Mouse (Mus musculus) MEL (cell line): ENCODE measurements around the gene Podnl1. TPM values are rescaled to one million over a fixed set of nuclear protein-coding genes. Genes with fewer than 3 reads are reported as not detected.

ENCODE experiments used
- DNase-seq: peaks from one replicate; pipeline ENCODE4 v3.0.0; 2011; ENCODE audit warnings: low read depth, low spot score
- H3K27ac ChIP-seq: 2 replicates; pipeline ENCODE4 v1.5.1; 2012; ENCODE audit warnings: low read depth, mild to moderate bottlenecking, control low read depth, low read length, moderate library complexity; ENCODE audit not compliant: control insufficient read depth
- H3K27me3 ChIP-seq, 2 experiments: fragments of 150-350 bp in 1 of 2; sonication (generic) in 1 of 2; 2 replicates each; pipeline ENCODE4 v1.6.1; 2012; ENCODE audit warnings: low read length in 2 of 2, mild to moderate bottlenecking in 2 of 2, improper control_type of control experiment in 1 of 2, moderate library complexity in 1 of 2; ENCODE audit not compliant: insufficient read depth in 2 of 2, control insufficient read depth in 1 of 2
- H3K36me3 ChIP-seq, 2 experiments: 2 replicates each; pipeline ENCODE4 v1.6.1; 2012 to 2014; ENCODE audit warnings: low read length in 2 of 2, improper control_type of control experiment in 1 of 2, inconsistent platforms in 1 of 2, mild to moderate bottlenecking in 1 of 2; ENCODE audit not compliant: insufficient read depth in 2 of 2, control insufficient read depth in 1 of 2
- H3K4me1 ChIP-seq, 2 experiments: fragments of 150-350 bp in 1 of 2; sonication (generic) in 1 of 2; 2 replicates each; pipeline ENCODE4 v1.6.1; 2012; ENCODE audit warnings: low read length in 2 of 2, improper control_type of control experiment in 1 of 2, mild to moderate bottlenecking in 1 of 2; ENCODE audit not compliant: insufficient read depth in 2 of 2, control insufficient read depth in 1 of 2
- H3K4me3 ChIP-seq, 2 experiments: fragments of 150-350 bp in 1 of 2; sonication (generic) in 1 of 2; 2 replicates each; pipeline ENCODE4 v1.5.1; 2012; ENCODE audit warnings: low read depth in 2 of 2, low read length in 2 of 2, mild to moderate bottlenecking in 2 of 2, moderate library complexity in 2 of 2, control low read depth in 1 of 2, improper control_type of control experiment in 1 of 2; ENCODE audit not compliant: control insufficient read depth in 1 of 2, insufficient read depth in 1 of 2
- H3K79me2 ChIP-seq: 2 replicates; pipeline ENCODE4 v1.6.1; 2012; ENCODE audit warnings: mild to moderate bottlenecking, low read length, moderate library complexity; ENCODE audit not compliant: control insufficient read depth, poor library complexity, insufficient read depth
- H3K9ac ChIP-seq: 2 replicates; pipeline ENCODE4 v1.6.1; 2012; ENCODE audit warnings: low read depth, mild to moderate bottlenecking, control low read depth, low read length, moderate library complexity; ENCODE audit not compliant: control insufficient read depth, poor library complexity, severe bottlenecking
- H3K9me3 ChIP-seq: fragments of 150-350 bp; sonication (generic); replicated peaks from 2 replicates; pipeline ENCODE4 v1.6.1; 2012; ENCODE audit warnings: mild to moderate bottlenecking, low read length, improper control_type of control experiment, moderate library complexity; ENCODE audit not compliant: insufficient read depth
- CHD1 ChIP-seq: IDR thresholded peaks from 2 replicates; pipeline ENCODE4 v1.6.1; 2012; ENCODE audit warnings: low read depth, mild to moderate bottlenecking, inconsistent platforms, low read length, improper control_type of control experiment
- E2F4 ChIP-seq: IDR thresholded peaks from 2 replicates; pipeline ENCODE4 v1.6.1; 2011; ENCODE audit warnings: low read depth, low read length, improper control_type of control experiment, borderline replicate concordance
- EP300 ChIP-seq, 2 experiments: IDR thresholded peaks; 2 replicates each; pipeline ENCODE4 v1.6.1; 2011; ENCODE audit warnings: improper control_type of control experiment in 2 of 2, low read length in 2 of 2, low read depth in 1 of 2, mild to moderate bottlenecking in 1 of 2
- ETS1 ChIP-seq: IDR thresholded peaks from 2 replicates; pipeline ENCODE4 v1.6.1; 2012; ENCODE audit warnings: low read depth, mild to moderate bottlenecking, inconsistent platforms, low read length, improper control_type of control experiment, moderate library complexity
- GATA1 ChIP-seq: IDR thresholded peaks from 2 replicates; pipeline ENCODE4 v1.6.1; 2011; ENCODE audit warnings: low read depth, low read length, improper control_type of control experiment
- JUND ChIP-seq: IDR thresholded peaks from 2 replicates; pipeline ENCODE4 v1.6.1; 2011; ENCODE audit warnings: low read depth, mild to moderate bottlenecking, improper control_type of control experiment, low read length
- MAFK ChIP-seq: IDR thresholded peaks from 2 replicates; pipeline ENCODE4 v1.6.1; 2011; ENCODE audit warnings: low read depth, mild to moderate bottlenecking, low read length, improper control_type of control experiment, borderline replicate concordance
- MAZ ChIP-seq: IDR thresholded peaks from 2 replicates; pipeline ENCODE4 v1.6.1; 2012; ENCODE audit warnings: low read depth, mild to moderate bottlenecking, inconsistent platforms, low read length, improper control_type of control experiment
- MEF2A ChIP-seq: IDR thresholded peaks from 2 replicates; pipeline ENCODE4 v1.6.1; 2014; ENCODE audit warnings: low read depth, mild to moderate bottlenecking, inconsistent platforms, low read length, improper control_type of control experiment; ENCODE audit not compliant: poor library complexity, insufficient replicate concordance, severe bottlenecking; ENCODE audit errors: extremely low read depth
- MXI1 ChIP-seq: IDR thresholded peaks from 2 replicates; pipeline ENCODE4 v1.6.1; 2011; ENCODE audit warnings: mild to moderate bottlenecking, low read depth, low read length, improper control_type of control experiment
- MYC ChIP-seq: IDR thresholded peaks from 2 replicates; pipeline ENCODE4 v1.6.1; 2011; ENCODE audit warnings: low read depth, mild to moderate bottlenecking, low read length, improper control_type of control experiment, moderate library complexity
- NELFE ChIP-seq: IDR thresholded peaks from 2 replicates; pipeline ENCODE4 v1.6.1; 2011; ENCODE audit warnings: low read depth, low read length, improper control_type of control experiment
- POLR2A ChIP-seq, 2 experiments: IDR thresholded peaks; 2 replicates each; pipeline ENCODE4 v1.6.1; 2011 to 2012; ENCODE audit warnings: low read length in 2 of 2, mild to moderate bottlenecking in 2 of 2, control low read depth in 1 of 2, improper control_type of control experiment in 1 of 2, low read depth in 1 of 2, moderate library complexity in 1 of 2; ENCODE audit not compliant: control insufficient read depth in 1 of 2, insufficient read depth in 1 of 2, poor library complexity in 1 of 2
- POLR2AphosphoS2 ChIP-seq: IDR thresholded peaks from 2 replicates; pipeline ENCODE4 v1.6.1; 2011; ENCODE audit warnings: low read length, improper control_type of control experiment
- POLR2AphosphoS5 ChIP-seq: IDR thresholded peaks from 2 replicates; pipeline ENCODE4 v1.6.1; 2012; ENCODE audit warnings: low read depth, borderline replicate concordance, mild to moderate bottlenecking, inconsistent platforms, low read length, moderate library complexity, mixed read lengths
- RAD21 ChIP-seq: IDR thresholded peaks from 2 replicates; pipeline ENCODE4 v1.6.1; 2011; ENCODE audit warnings: mild to moderate bottlenecking, low read depth, low read length, improper control_type of control experiment
- TBP ChIP-seq: IDR thresholded peaks from 2 replicates; pipeline ENCODE4 v1.8.0; 2011; ENCODE audit warnings: low read depth, low read length, improper control_type of control experiment
- TCF12 ChIP-seq: IDR thresholded peaks from 2 replicates; pipeline ENCODE4 v1.6.1; 2014; ENCODE audit warnings: low read depth, mild to moderate bottlenecking, inconsistent platforms, low read length, improper control_type of control experiment, moderate library complexity
- USF1 ChIP-seq: IDR thresholded peaks from 2 replicates; pipeline ENCODE4 v1.6.1; 2014; ENCODE audit warnings: low read depth, mild to moderate bottlenecking, inconsistent platforms, low read length, improper control_type of control experiment, moderate library complexity
- USF2 ChIP-seq, 2 experiments: IDR thresholded peaks; 2 replicates each; pipeline ENCODE4 v1.6.1; 2011 to 2012; ENCODE audit warnings: improper control_type of control experiment in 2 of 2, low read length in 2 of 2, borderline replicate concordance in 1 of 2, inconsistent platforms in 1 of 2, low read depth in 1 of 2, mild to moderate bottlenecking in 1 of 2; ENCODE audit not compliant: insufficient read depth in 1 of 2
- ZC3H11A ChIP-seq: IDR thresholded peaks from 2 replicates; pipeline ENCODE4 v1.6.1; 2012; ENCODE audit warnings: low read depth, mild to moderate bottlenecking, inconsistent platforms, low read length, improper control_type of control experiment
- ZMIZ1 ChIP-seq: IDR thresholded peaks from 2 replicates; pipeline ENCODE4 v1.6.1; 2012; ENCODE audit warnings: low read depth, mild to moderate bottlenecking, inconsistent platforms, low read length, improper control_type of control experiment, moderate library complexity
- polyA plus RNA-seq, 2 experiments: library from polyadenylated mRNA; stranded (reverse) in 1 of 2; unstranded in 1 of 2; fragments of >175 nt in 1 of 2; fragments of >200 nt in 1 of 2; gene quantifications; 2 replicates each; pipeline versions ENCODE4 v1.2.1 to v1.2.4; 2012; ENCODE audit warnings: low replicate concordance in 2 of 2, low read depth in 1 of 2; ENCODE audit not compliant: insufficient read length in 2 of 2, insufficient read depth in 1 of 2, missing spikeins in 1 of 2
- total RNA-seq: library from RNA; depleted of rRNA; stranded (reverse); fragments of 300-350 nt; gene quantifications from 2 replicates; pipeline ENCODE4 v1.2.3, GENCODE M21; 2012

Podnl1 gene
- total and polyA plus RNA-seq, 3 experiments: 0.04 to 0.08 TPM; not detected in 1

DNA sequence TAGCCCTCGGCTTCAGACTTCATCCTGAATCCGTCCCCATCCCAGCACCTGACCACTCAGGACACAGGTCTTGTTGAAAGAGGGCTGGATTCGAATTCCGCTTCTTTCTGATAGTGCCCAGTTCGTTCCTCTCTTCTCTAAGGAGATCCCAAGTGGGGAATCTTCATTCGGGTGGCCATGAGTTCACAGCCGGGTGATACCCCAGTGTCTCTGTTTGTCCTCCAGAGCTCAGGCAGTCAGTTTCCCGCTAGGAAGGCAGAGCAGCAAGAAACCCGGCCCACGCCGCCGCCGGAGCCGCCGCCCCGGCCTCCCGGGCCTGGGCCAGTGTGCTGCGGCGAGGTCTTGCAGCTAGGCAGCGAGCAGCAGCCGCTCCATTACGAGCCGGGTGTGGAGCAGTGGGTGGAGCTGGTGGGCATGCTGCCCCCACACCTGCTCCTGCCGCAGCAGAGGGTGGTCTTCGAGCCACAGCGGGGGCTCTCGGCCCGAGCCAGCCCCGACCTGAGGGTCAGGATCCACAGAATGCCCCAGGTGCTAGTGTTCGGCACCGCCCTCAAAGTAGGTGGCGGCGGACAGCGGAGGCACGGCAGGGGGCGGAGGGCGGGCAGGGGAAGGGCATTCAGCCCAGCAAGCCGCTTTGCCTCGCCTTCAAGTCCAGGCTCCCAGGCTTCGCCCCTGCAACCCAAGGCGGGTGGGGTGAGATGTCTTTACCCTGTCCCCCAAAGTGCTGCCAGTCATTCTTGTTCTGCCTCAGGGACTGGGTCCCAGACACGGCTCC, 41.3 kb upstream of the Podnl1 start:
- DNase-seq: no peak
- Histone ChIP-seq H3K27me3 (no peaks in the 10 kb centered on the region), H3K36me3 (no peaks in the 10 kb centered on the region), H3K9ac (no peak overlapping the region), H3K9me3 (no peaks in the 10 kb centered on the region), H3K4me1 (no peaks in the 10 kb centered on the region), H3K79me2 (no peaks in the 10 kb centered on the region), H3K4me3 (no peak overlapping the region), H3K27ac (no peak overlapping the region)
- TF ChIP-seq TBP (no peak), MXI1 (no peak), MEF2A (no peak), POLR2AphosphoS5 (no peak), POLR2AphosphoS2 (no peak), USF2 (IDR thresholded peaks at IDR 0.05; ENCODE audit: borderline replicate concordance in 1 of 2, insufficient read depth in 1 of 2, low read depth in 1 of 2, low read length in 2 of 2) (no peak), POLR2A (IDR thresholded peaks at IDR 0.05; ENCODE audit: control insufficient read depth in 1 of 2, insufficient read depth in 1 of 2, low read depth in 1 of 2, low read length in 2 of 2, poor library complexity in 1 of 2) (no peak), MAZ (no peak)

DNA sequence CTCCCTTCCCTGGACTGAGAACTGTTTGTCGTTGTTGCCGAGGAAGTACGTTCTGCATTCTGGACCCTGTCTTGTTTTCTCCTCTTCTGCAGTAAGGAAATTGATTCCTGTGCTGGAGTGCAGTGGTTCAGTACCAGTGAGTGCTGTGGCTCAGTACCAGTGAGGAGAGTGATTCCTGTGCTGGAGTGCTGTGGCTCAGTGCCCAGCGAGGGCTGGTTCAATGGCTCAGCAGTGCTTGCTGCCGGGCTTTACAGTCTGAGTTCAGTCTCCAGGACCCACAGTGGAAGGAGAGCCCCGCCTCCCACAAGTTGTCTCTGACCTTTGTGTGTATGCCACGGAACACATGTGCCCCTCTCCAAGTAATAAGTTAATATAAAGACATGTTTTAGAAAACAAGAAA, 38.6 kb upstream of the Podnl1 start:
- TF ChIP-seq GATA1: no peak
- TF ChIP-seq MYC: no peak
- no peak for TF ChIP-seq ZC3H11A
- TF ChIP-seq ETS1: no peak
- TF ChIP-seq E2F4: no peak
- no peak for TF ChIP-seq MAZ
- no peak for TF ChIP-seq POLR2A (IDR thresholded peaks at IDR 0.05; ENCODE audit: control insufficient read depth in 1 of 2, insufficient read depth in 1 of 2, low read depth in 1 of 2, low read length in 2 of 2, poor library complexity in 1 of 2)
- TF ChIP-seq USF1: no peak
- TF ChIP-seq POLR2AphosphoS5: no peak
- no peak for TF ChIP-seq MAFK
- no peak for TF ChIP-seq JUND
- no peak for TF ChIP-seq NELFE
- TF ChIP-seq RAD21: no peak
- no peak for TF ChIP-seq TCF12
- no peak for TF ChIP-seq CHD1
- TF ChIP-seq ZMIZ1: no peak
- TF ChIP-seq MXI1: no peak
- TF ChIP-seq USF2 (IDR thresholded peaks at IDR 0.05; ENCODE audit: borderline replicate concordance in 1 of 2, insufficient read depth in 1 of 2, low read depth in 1 of 2, low read length in 2 of 2): no peak
- no peak for TF ChIP-seq EP300 (IDR thresholded peaks at IDR 0.05; ENCODE audit: low read depth in 1 of 2, low read length in 2 of 2)
- Histone ChIP-seq H3K9me3 (no peaks in the 10 kb centered on the region), H3K4me1 (no peaks in the 10 kb centered on the region), H3K79me2 (no peaks in the 10 kb centered on the region), H3K27ac (no peak overlapping the region), H3K4me3 (no peak overlapping the region), H3K36me3 (no peaks in the 10 kb centered on the region), H3K9ac (no peak overlapping the region), H3K27me3 (no peaks in the 10 kb centered on the region)
- DNase-seq: no peak
